In genomic region chr10:67003009-67003742, GRCm38 (mm10) we compare ENCODE assay signal across 8 mouse cellular contexts.
DNase-seq lines count a peak whose midpoint lies in the region; ATAC-seq and TF ChIP-seq lines count a peak whose summit lies in the region.

No protein-coding gene starts in this region.

- peak overlapping the region; percentile 96 for H3K27ac ChIP-seq in embryonic facial prominence, embryonic 14.5 days (replicated peaks; ENCODE audit: low read depth, low read length)
- H3K27ac ChIP-seq in heart, embryonic 12.5 days (ENCODE audit: poor library complexity, severe bottlenecking): peak overlapping the region; percentile 99
- H3K27ac ChIP-seq in kidney, embryonic 14.5 days (ENCODE audit: low read depth, low read length): peak overlapping the region; percentile 81
- peak overlapping the region; percentile 88 for H3K27ac ChIP-seq in neural tube, embryonic 13.5 days (replicated peaks)

- peak overlapping the region; percentile 68 for H3K4me2 ChIP-seq in embryonic facial prominence, embryonic 14.5 days (ENCODE audit: low read depth, low read length)
- H3K4me2 ChIP-seq in heart, embryonic 12.5 days: peak overlapping the region; percentile 70
- peak overlapping the region; percentile 71 for H3K4me2 ChIP-seq in kidney, embryonic 14.5 days (replicated peaks; ENCODE audit: low read depth, low read length)
- peak overlapping the region; percentile 70 for H3K4me2 ChIP-seq in neural tube, embryonic 13.5 days

- peak overlapping the region; percentile 57 for H3K9ac ChIP-seq in embryonic facial prominence, embryonic 14.5 days (ENCODE audit: low read depth, low read length)
- peak overlapping the region; percentile 64 for H3K9ac ChIP-seq in heart, embryonic 12.5 days
- H3K9ac ChIP-seq in kidney, embryonic 14.5 days (ENCODE audit: low read depth, low read length): peak overlapping the region; percentile 55; the same call in 1 of the 2 replicates
- H3K9ac ChIP-seq in neural tube, embryonic 13.5 days: peak overlapping the region; percentile 63

- ATAC-seq in embryonic facial prominence, embryonic 14.5 days (ENCODE audit: low read depth): peak; percentile 81
- peak; percentile 67 for ATAC-seq in heart, embryonic 12.5 days (ENCODE audit: insufficient number of reproducible peaks, low FRiP score)
- ATAC-seq in kidney, embryonic 14.5 days (ENCODE audit: low FRiP score, low TSS enrichment): peak; percentile 78
- peak; percentile 76 for ATAC-seq in neural tube, embryonic 13.5 days (ENCODE audit: low read depth)
- no peak for ATAC-seq in erythroid progenitor cell, adult 5-6 weeks (replicated peaks; ENCODE audit: low FRiP score, poor library complexity, severe bottlenecking)

- TF ChIP-seq CTCF in lung, adult 2 months (IDR thresholded peaks at IDR 0.05; ENCODE audit: insufficient read depth, low read length): no peak

- under 1% methylated on average over 25 of the region's 25 CpGs for WGBS in embryonic facial prominence, embryonic 14.5 days
- WGBS in heart, embryonic 12.5 days: under 1% methylated on average over 25 of the region's 25 CpGs
- WGBS in kidney, embryonic 14.5 days: under 1% methylated on average over 25 of the region's 25 CpGs
- WGBS in lung, adult 2 months: 3% methylated on average over 25 of the region's 25 CpGs
- WGBS in neural tube, embryonic 13.5 days: 1% methylated on average over 25 of the region's 25 CpGs

- H3K4me3 ChIP-seq in embryonic facial prominence, embryonic 14.5 days (ENCODE audit: low read depth, low read length): peak overlapping the region; percentile 34
- H3K4me3 ChIP-seq in heart, embryonic 12.5 days: peak overlapping the region; percentile 48
- peak overlapping the region; percentile 38 for H3K4me3 ChIP-seq in kidney, embryonic 14.5 days (ENCODE audit: low read length)
- peak overlapping the region; percentile 64 for H3K4me3 ChIP-seq in lung, adult 2 months (replicated peaks; ENCODE audit: extremely low read depth, low read depth, low read length)
- peak overlapping the region; percentile 32 for H3K4me3 ChIP-seq in neural tube, embryonic 13.5 days

- peak; percentile 44 to 46 for DNase-seq in urinary bladder, adult 18-20 months (ENCODE audit: low spot score in 2 of 2)
- DNase-seq in urinary bladder, postnatal 10 days (ENCODE audit: low spot score): no peak
- DNase-seq in embryonic facial prominence, embryonic 14.5 days (ENCODE audit: low spot score): peak; percentile 92
- DNase-seq in lung, adult 2 months: peak; percentile 58

- no peaks in the 10 kb centered on the region for H3K27me3 ChIP-seq in embryonic facial prominence, embryonic 14.5 days (replicated peaks; ENCODE audit: control insufficient read depth, insufficient read depth, low read length)
- H3K27me3 ChIP-seq in heart, embryonic 12.5 days (replicated peaks): no peaks in the 10 kb centered on the region
- H3K27me3 ChIP-seq in kidney, embryonic 14.5 days (ENCODE audit: control insufficient read depth, insufficient read depth, low read length): no peaks in the 10 kb centered on the region
- no peaks in the 10 kb centered on the region for H3K27me3 ChIP-seq in neural tube, embryonic 13.5 days

- no peaks in the 10 kb centered on the region for H3K36me3 ChIP-seq in embryonic facial prominence, embryonic 14.5 days (ENCODE audit: control insufficient read depth, insufficient read depth, low read length)
- no peaks in the 10 kb centered on the region for H3K36me3 ChIP-seq in heart, embryonic 12.5 days
- H3K36me3 ChIP-seq in kidney, embryonic 14.5 days (ENCODE audit: control insufficient read depth, insufficient read depth, low read length): no peaks in the 10 kb centered on the region
- H3K36me3 ChIP-seq in neural tube, embryonic 13.5 days: no peaks in the 10 kb centered on the region

- peaks cover 32% of the 10 kb centered on the region for H3K4me1 ChIP-seq in embryonic facial prominence, embryonic 14.5 days (ENCODE audit: control insufficient read depth, insufficient read depth, low read length)
- H3K4me1 ChIP-seq in heart, embryonic 12.5 days (replicated peaks): peaks cover 33% of the 10 kb centered on the region
- H3K4me1 ChIP-seq in kidney, embryonic 14.5 days (ENCODE audit: control insufficient read depth, insufficient read depth, low read length): peaks cover 23% of the 10 kb centered on the region
- peaks cover 8% of the 10 kb centered on the region for H3K4me1 ChIP-seq in lung, adult 2 months (ENCODE audit: control insufficient read depth, insufficient read depth, low read length)
- peaks cover 41% of the 10 kb centered on the region for H3K4me1 ChIP-seq in neural tube, embryonic 13.5 days (replicated peaks)

- TF ChIP-seq POLR2A in lung, adult 2 months (IDR thresholded peaks at IDR 0.05; ENCODE audit: borderline replicate concordance, extremely low read depth, low read depth, low read length): no peak

- H3K9me3 ChIP-seq in embryonic facial prominence, embryonic 14.5 days (ENCODE audit: control insufficient read depth, low read length): no peaks in the 10 kb centered on the region
- 0 out of 2 replicates have a peak, but pooled peaks cover 2% of the 10 kb centered on the region for H3K9me3 ChIP-seq in heart, embryonic 12.5 days (replicated peaks)
- no peaks in the 10 kb centered on the region; the same call in 1 of the 2 replicates for H3K9me3 ChIP-seq in kidney, embryonic 14.5 days (ENCODE audit: control insufficient read depth, low read length)
- H3K9me3 ChIP-seq in neural tube, embryonic 13.5 days: no peaks in the 10 kb centered on the region
